Mouse (Mus musculus) cerebellum, adult 8-10 months (tissue): ENCODE measurements around the gene Man1c1.

Experiments
- DNase-seq: peaks from one replicate; pipeline ENCODE4 v3.0.0; 2022

The Man1c1 gene

DNA sequence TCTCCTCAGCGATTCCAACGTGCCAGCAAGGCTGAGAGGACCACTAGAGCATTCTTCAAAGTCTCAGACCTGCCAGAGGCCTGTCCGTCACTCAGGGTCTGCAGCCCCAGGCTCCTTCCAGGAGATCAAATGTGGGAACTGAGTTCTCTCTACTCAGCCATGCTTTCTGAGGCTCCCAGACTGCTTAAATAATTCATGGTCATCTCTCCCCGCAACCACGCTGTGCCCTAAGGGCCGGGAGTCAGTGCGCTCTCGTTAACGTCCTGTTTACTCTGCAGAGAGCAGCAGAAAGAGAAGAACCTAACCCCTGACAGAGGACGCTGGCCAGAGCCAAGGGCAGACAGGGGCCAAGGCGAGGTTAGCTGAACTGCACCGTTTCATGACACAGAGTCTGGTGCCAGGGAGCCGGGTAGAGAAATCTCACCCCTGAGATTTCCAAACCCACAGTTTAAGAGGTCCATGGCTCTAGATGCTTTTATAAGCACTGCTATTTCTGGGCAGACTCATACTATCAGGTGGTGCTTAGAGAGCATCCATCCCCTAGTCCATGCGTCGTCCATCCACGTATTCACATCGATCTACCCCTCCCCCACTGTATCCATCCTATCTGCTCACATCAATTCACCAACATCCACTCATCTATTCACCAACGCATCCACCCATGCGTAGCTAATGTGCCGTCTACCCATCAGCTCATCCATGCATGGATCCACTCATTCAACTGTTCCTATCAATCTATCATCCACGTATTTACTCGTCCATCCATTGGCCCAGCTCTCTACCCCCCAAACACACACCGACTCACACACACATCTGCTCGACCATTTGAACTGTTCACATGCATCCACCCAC is 131.4 kb downstream of the Man1c1 start:
- DNase-seq: no peak

DNA sequence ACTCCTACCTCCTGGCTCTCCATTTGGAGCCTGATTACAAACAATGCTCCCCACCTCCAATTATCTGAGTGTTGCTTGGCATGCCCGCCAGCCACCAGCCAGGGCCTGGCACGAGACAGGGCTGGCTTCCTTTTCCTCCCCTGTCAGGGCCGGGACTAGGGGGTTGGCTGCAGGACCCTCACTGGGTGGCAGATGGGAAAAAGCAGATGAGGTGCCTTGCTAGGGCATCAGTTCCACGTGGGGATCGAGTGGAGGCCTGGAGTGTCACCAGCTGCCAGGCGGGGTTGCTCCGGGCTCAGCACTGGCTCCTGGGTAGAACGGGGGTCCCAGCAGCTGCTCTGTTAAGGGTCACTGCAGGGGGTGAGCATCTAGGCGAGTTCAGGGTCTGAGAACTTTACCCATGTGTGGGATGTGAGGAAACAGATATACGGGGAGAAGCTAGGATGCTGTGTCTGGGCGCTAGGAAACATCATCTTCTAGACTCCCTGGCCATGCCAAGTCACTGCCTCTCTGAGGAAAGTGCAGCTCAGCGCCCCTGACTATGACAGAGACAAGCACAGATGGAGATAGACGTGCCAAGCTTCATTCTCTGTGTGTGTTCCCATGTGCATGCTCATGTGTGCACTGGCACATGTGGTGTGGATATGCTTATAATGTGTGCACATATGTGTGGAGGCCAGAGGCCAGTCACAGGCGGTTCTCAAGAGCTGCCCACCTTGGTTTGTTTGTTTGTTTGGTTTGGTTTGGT is 133.2 kb downstream of the Man1c1 start:
- DNase-seq: no peak

GRCm38 (mm10) chr4:134569831-134570230 is 134.3 kb downstream of the Man1c1 start:
- no peak for DNase-seq

GRCm38 (mm10) chr4:134569205-134569604 is 134.9 kb downstream of the Man1c1 start:
- no peak for DNase-seq

GRCm38 (mm10) chr4:134567377-134568226 is 136.5 kb downstream of the Man1c1 start:
- no peak for DNase-seq

DNA sequence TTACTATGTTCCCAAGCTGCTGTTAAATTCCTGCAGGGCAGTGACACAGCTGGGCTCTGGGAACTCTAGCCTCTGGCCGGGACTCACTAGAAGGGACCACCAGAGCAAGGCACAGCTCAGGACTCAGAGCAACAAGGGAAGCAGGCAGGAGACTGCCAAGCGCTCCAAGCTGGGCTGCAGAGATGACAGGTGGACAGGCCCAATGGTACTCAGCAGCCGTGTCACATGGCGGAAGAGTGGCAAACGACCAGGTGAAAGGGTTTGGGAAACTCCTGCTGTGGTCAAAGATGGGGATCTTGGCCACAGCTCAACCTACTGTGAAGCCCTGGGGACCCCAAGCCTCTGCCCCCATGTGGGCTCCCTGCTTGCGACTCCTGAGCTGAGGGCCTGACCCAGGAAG is 140.0 kb downstream of the Man1c1 start:
- no peak for DNase-seq

- DNase-seq: no peak
Observed at GRCm38 (mm10) chr4:134563624-134564023, 140.5 kb downstream of the Man1c1 start.

DNA sequence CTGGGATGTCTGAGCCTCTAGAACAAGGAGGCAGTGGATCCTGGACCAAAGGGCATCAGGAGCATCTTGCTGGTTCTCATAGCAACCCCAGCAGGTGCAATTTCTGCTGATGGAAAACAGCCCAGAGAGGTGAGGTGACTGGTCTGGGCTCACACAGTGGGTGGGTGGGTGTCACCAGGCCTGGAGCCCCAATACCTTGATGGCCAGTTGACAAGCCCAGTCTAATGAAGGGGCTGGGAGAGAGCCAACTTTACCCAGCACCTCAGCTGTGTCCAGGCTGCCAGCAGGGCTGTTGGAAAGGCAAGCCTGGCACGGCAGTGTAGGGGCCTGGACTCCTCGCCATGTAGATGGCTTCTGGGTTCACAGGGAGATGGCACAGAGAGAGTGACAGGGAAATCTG is 142.1 kb downstream of the Man1c1 start:
- DNase-seq: no peak

DNA sequence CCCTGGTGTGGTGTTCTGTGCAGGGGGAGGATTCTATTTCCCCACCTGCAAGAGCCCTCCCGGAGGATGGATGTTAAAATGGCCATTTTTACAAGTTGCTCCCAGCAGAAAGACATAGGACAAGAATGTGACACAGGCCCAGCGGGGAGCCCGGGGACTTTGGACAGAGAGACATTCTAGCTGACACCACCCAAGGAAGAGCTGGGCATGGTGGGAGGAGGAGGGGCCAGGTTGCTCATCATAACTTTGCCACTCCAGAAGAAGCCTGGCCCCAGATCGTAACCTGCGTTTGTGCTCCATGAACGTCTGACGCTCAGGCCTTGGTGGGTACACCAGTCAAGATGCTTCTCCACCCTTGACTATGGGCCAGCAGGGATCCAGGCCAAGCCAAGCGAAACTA is 143.4 kb downstream of the Man1c1 start:
- DNase-seq: no peak

DNA sequence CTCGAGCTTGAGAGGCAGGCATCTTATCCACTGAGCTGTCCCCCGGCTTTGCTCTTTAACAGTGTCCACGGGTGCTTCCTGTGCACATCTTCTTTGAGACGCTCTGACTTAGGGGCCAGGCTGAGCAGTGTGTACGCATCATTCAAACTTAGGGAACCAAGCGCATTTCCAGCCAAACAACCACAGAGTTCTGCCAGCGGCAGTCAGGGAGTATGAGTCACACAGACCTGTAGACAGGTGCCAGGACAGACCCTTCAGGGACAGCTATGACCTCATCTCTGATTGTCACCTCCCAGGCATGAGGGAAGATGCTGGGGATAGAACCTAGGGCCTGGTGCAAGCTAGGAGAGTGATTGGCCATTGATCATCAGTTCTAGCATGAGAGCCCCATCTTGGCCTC is 144.9 kb downstream of the Man1c1 start:
- DNase-seq: no peak

DNA sequence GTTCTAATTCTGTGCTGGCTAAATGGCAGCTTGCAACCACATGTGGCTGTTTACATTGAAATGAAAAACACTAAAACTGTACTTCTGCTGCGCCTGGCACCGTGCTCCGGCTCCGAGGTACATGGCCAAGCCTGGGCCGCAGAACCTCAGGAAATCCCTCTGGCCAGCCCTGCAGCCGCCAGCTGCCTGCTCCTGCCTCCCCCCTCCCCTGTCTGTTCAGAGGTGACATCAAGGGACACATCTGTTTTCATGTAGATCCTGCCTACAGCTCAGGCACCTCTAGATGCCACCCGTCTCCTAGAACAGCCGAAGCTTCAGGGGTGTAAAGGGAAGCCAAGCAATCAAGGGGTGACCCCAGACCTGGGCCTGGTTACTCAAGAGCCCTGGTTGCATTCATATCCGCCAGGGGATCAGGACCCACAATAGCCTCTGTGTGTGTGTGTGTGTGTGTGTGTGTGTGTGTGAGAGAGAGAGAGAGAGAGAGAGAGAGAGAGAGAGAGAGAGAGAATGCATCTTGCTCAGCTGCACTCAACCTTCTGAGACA is 145.4 kb downstream of the Man1c1 start:
- DNase-seq: no peak

DNA sequence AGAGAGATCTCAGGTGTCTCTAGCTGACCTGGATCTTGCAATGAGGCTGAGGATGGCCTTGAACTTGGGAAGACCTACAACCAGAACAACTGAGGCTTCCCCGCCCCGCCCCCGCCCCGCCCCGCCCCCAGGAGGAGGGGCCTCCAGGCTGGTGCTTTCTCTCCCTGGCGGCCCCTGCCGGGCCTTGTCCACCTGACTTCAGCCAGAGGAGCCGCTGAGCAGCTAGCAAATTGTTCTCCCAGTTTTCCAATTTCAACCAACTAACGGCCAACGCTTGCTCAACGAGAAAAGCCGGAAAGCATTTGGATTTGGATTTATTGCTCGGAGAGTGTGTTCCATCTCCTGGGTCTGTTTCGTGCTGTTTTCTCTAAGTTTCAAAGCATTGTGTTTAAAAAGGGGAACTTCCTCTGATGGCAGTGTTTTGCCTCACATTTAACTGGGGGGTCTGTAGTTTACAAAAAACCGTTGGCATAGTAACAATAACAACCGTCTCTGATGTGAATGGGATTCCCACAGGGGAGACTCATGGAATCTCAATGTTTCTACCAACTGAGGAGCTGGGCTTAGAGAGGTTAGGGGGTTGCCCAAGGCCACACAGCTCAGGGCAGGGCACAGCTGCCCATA is 146.4 kb downstream of the Man1c1 start:
- DNase-seq: no peak

DNA sequence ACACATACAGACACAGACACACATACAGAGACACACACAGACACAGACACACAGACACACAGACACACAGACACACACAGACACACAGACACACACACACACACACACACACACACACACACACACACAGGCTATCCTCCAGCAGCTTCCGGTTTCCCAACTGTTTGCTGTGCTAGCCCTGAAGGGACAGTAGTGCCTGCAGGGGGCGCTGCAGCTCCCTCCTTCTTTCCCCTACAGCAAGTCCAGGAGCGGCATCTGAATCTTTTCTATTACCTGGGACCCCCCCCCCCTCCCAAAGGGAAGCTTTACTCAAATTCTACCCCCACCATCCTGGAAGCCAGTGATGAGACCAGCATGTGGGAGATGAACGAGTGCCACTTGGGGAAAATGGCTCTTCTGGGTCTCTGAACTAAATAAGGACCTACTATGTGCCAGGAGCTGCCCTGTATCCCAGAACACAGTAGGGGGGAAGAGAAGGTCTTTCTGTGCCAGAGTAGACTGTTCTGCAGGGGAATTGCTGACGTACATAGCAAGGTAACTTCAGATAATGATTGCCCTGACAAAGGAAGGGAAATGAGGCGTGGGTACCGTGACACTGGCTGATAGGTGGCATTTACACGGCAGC is 148.0 kb downstream of the Man1c1 start:
- DNase-seq: no peak

DNA sequence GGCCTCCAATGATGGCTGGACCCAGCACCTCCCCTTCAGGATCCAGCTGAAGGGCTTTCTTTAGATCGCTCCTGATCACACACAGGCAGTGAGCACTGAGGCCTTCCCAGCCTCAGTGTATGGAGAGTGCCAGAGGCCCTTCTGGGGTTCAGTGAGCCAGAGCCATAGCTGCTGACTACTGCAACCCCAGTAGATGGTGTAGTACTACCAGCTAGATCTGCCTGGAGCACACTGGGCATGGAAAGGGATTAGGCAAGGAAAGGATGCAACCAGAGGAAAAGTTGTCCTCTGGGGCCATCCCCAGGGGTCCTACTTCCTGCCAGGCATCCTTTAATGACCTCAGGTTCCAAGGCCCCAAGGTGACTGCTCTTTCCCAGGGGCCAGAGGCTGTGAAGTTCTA is 150.5 kb downstream of the Man1c1 start:
- no peak for DNase-seq

DNA sequence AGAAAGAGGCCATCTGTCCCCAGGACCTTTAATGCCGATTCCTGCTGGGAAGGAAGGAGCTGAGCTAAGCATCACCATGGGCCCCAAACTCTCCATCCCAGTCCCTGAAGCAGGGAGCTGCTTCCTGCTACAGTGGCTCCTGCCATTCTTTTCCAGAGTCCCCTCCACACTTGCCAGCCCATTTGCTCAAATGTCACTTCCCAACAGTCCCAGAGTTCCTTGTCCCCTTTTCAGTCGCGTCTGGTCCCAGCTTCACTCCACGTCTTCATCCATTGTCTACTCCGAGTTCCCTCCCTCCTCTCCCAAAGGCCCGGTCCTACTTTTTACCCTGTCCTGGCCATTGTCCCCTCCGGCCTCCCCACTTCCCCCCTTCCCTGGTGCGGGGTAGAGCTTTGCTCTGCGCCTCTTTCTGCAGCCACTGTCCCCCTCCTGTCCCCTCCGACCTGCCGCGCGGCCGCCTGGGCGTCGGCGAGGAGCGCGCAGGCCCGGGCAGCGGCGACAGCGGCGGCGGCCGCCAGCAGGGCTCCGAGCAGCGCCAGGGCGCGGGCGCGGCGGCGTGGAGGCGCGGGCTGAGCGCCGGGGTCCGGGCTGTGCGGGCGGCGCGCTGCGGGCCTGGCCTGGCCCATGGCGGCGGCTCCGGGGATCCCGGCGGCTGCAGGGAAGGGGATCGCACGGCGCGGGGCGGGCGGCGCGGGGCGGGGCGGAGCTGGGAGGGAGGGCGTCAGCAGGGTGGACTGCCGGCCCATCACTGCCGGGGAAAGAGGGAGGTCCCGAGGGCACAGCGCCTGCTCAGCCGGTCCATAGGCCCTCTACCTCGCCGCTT is 152.4 kb downstream of the Man1c1 start, which contains the start of gene Selenon:
TSS of gene Selenon (minus strand) at position 673 of the 823 bp plus-strand sequence.
- DNase-seq: no peak

- no peak for DNase-seq
Observed at GRCm38 (mm10) chr4:134549899-134550298, 154.2 kb downstream of the Man1c1 start.

- no peak for DNase-seq
Observed at GRCm38 (mm10) chr4:134548169-134548938, 155.7 kb downstream of the Man1c1 start.

GRCm38 (mm10) chr4:134546814-134547705 is 157.0 kb downstream of the Man1c1 start:
- DNase-seq: peak; percentile 55

DNA sequence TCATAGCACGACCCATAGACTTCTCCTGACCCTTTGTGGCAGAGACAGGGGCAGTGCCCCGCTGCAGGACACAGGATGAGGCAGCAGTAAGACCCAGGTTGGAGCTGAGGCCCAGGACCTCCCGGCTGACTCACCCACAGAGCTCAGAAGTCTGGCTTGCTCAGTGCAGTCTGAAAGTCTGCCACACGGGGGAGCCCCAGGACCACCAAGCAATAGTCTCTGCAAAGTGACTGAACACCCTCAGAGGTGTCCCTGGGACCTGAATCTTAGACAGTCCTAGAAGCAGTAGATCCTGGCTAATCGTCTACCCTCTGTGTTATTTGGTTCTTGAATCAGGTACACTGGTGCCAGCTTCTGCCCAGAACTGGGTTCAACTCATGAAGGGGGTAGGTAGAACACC is 160.8 kb downstream of the Man1c1 start:
- peak; percentile 96 for DNase-seq
